Mouse (Mus musculus): ENCODE measurements around the gene Gm11077.

The Gm11077 gene

GRCm38 (mm10) chr6:140722058-140722457, 7.0 kb upstream of the Gm11077 start:
- CTCF ChIA-PET: interaction anchor here in 1 of 4 experiments (1.7 kb wide), 1 partner anchor 10 kb away, joined by 5 read pairs; no protein-coding TSS in a partner anchor

GRCm38 (mm10) chr6:140730669-140731401, 1.8 kb downstream of the Gm11077 start:
- CTCF ChIA-PET: interaction anchor here in 1 of 4 experiments (0.7 to 1.1 kb wide), 2 partner anchors 16 to 35 kb away, joined by 3 to 6 read pairs; no protein-coding TSS in a partner anchor
- POLR2A ChIA-PET: interaction anchor here in 2 of 4 experiments (0.6 to 1.5 kb wide), 4 partner anchors 11 to 290 kb away, joined by 3 read pairs; no protein-coding TSS in a partner anchor

More at GRCm38 (mm10) chr6:140722058-140722457, 7.0 kb upstream of the Gm11077 start:
- POLR2A ChIA-PET: interaction anchor here in 1 of 4 experiments (1.2 kb wide), 1 partner anchor 11 kb away, joined by 4 read pairs; no protein-coding TSS in a partner anchor

- CTCF ChIA-PET: interaction anchor here in 2 of 4 experiments (0.6 to 1.1 kb wide), 2 partner anchors 13 to 17 kb away, joined by 3 to 6 read pairs; no protein-coding TSS in a partner anchor
- POLR2A ChIA-PET: interaction anchor here in 1 of 4 experiments (1.0 to 2.0 kb wide), 4 partner anchors 11 to 289 kb away, joined by 3 to 8 read pairs (median 3); no protein-coding TSS in a partner anchor
These were observed 2.3 kb downstream of the Gm11077 start for GRCm38 (mm10) chr6:140731402-140731730.

GRCm38 (mm10) chr6:140732971-140733640, 4.0 kb downstream of the Gm11077 start:
- ChIA-PET POLR2A (interaction anchor here in 3 of 4 experiments (0.6 to 2.0 kb wide), 10 partner anchors 9 to 955 kb away, joined by 3 to 13 read pairs (median 5); no protein-coding TSS in a partner anchor), CTCF (interaction anchor here in 2 of 4 experiments (0.7 to 1.7 kb wide), 5 partner anchors 18 to 158 kb away, joined by 3 to 9 read pairs (median 5); no protein-coding TSS in a partner anchor)

GRCm38 (mm10) chr6:140733641-140733986, 4.5 kb downstream of the Gm11077 start:
- ChIA-PET POLR2A (interaction anchor here in 2 of 4 experiments (0.8 to 1.1 kb wide), 4 partner anchors 9 to 815 kb away, joined by 3 to 13 read pairs (median 6); no protein-coding TSS in a partner anchor), CTCF (interaction anchor here in 2 of 4 experiments (0.7 to 1.7 kb wide), 4 partner anchors 19 to 159 kb away, joined by 3 to 7 read pairs (median 4); no protein-coding TSS in a partner anchor)

- CTCF ChIA-PET: interaction anchor here in 1 of 4 experiments (1.5 kb wide), 1 partner anchor 31 kb away, joined by 3 read pairs; no protein-coding TSS in a partner anchor
- POLR2A ChIA-PET: no interaction called here
These were observed 16.5 kb downstream of the Gm11077 start for GRCm38 (mm10) chr6:140745586-140745985.

- POLR2A ChIA-PET: interaction anchor here in 1 of 4 experiments (2.4 kb wide), 1 partner anchor 15 kb away, joined by 8 read pairs; no protein-coding TSS in a partner anchor
- CTCF ChIA-PET: no interaction called here
These were observed 18.5 kb downstream of the Gm11077 start for GRCm38 (mm10) chr6:140747591-140747990.

- ChIA-PET CTCF (no interaction called here), POLR2A (no interaction called here)
These were observed 21.4 kb downstream of the Gm11077 start for GRCm38 (mm10) chr6:140750371-140751080.

- ChIA-PET POLR2A (no interaction called here), CTCF (interaction anchor here in 2 of 4 experiments (0.8 to 1.3 kb wide), 3 partner anchors 36 to 87 kb away, joined by 3 to 5 read pairs (median 4); no protein-coding TSS in a partner anchor)
These were observed 37.3 kb downstream of the Gm11077 start for GRCm38 (mm10) chr6:140766365-140766764.

GRCm38 (mm10) chr6:140767237-140767636, 38.2 kb downstream of the Gm11077 start:
- CTCF ChIA-PET: interaction anchor here in 3 of 4 experiments (0.6 to 2.4 kb wide), 6 partner anchors 12 to 274 kb away, joined by 3 to 6 read pairs (median 4); no protein-coding TSS in a partner anchor
- POLR2A ChIA-PET: interaction anchor here in 1 of 4 experiments (0.6 to 0.7 kb wide), 3 partner anchors 15 to 1037 kb away, joined by 4 to 7 read pairs (median 7); no protein-coding TSS in a partner anchor

- POLR2A ChIA-PET: interaction anchor here in 1 of 4 experiments (0.6 to 0.7 kb wide), 3 partner anchors 14 to 1036 kb away, joined by 4 to 7 read pairs (median 7); no protein-coding TSS in a partner anchor
- CTCF ChIA-PET: interaction anchor here in 3 of 4 experiments (0.5 to 2.4 kb wide), 10 partner anchors 11 to 1976 kb away, joined by 3 to 8 read pairs (median 4); no protein-coding TSS in a partner anchor
These were observed 39.1 kb downstream of the Gm11077 start for GRCm38 (mm10) chr6:140768180-140768579.

GRCm38 (mm10) chr6:140768859-140769640, 40.0 kb downstream of the Gm11077 start:
- ChIA-PET CTCF (interaction anchor here (0.5 to 2.4 kb wide), 7 partner anchors 17 to 507 kb away, joined by 3 to 16 read pairs (median 5); no protein-coding TSS in a partner anchor), POLR2A (interaction anchor here in 1 of 4 experiments (0.7 kb wide), 1 partner anchor 97 kb away, joined by 3 read pairs; no protein-coding TSS in a partner anchor)

- ChIA-PET POLR2A (no interaction called here), CTCF (interaction anchor here in 1 of 4 experiments (0.5 kb wide), 1 partner anchor 173 kb away, joined by 9 read pairs; no protein-coding TSS in a partner anchor)
These were observed 47.2 kb downstream of the Gm11077 start for GRCm38 (mm10) chr6:140776274-140776673.

GRCm38 (mm10) chr6:140782524-140782923, 53.4 kb downstream of the Gm11077 start:
- CTCF ChIA-PET: no interaction called here
- POLR2A ChIA-PET: interaction anchor here in 1 of 4 experiments (0.6 kb wide), 1 partner anchor 15 kb away, joined by 4 read pairs; no protein-coding TSS in a partner anchor

- ChIA-PET POLR2A (no interaction called here), CTCF (interaction anchor here in 2 of 4 experiments (0.6 to 0.7 kb wide), 3 partner anchors 18 to 509 kb away, joined by 3 to 8 read pairs (median 3); no protein-coding TSS in a partner anchor)
These were observed 57.0 kb downstream of the Gm11077 start for GRCm38 (mm10) chr6:140786058-140786457.

GRCm38 (mm10) chr6:140789850-140790249, 60.8 kb downstream of the Gm11077 start:
- POLR2A ChIA-PET: no interaction called here
- CTCF ChIA-PET: interaction anchor here in 3 of 4 experiments (0.6 to 1.5 kb wide), 3 partner anchors 16 to 231 kb away, joined by 3 to 7 read pairs (median 4); no protein-coding TSS in a partner anchor

- CTCF ChIA-PET: no interaction called here
- POLR2A ChIA-PET: interaction anchor here in 1 of 4 experiments (0.6 kb wide), 1 partner anchor 544 kb away, joined by 3 read pairs; no protein-coding TSS in a partner anchor
These were observed 64.7 kb downstream of the Gm11077 start for GRCm38 (mm10) chr6:140793676-140794262.

All from embryonic stem cell, embryonic (primary cell).